Mouse (Mus musculus) liver, embryonic 12.5 days (tissue): ENCODE results near the gene Eid2b. TPM values are rescaled to one million over a fixed set of nuclear protein-coding genes. Genes with fewer than 3 reads are reported as not detected.

Experiments
- ATAC-seq: fragments of 200-750 bp; cut with Nextera tagmentation; 2 replicates; pipeline ENCODE4 v1.8.0; 2017; ENCODE audit warnings: moderate number of reproducible peaks, mild to moderate bottlenecking, moderate library complexity
- H3K27ac ChIP-seq: fragments of 300-500 bp; sonication (generic); 2 replicates; pipeline ENCODE4 v1.5.1; 2016; ENCODE audit warnings: mild to moderate bottlenecking
- H3K27me3 ChIP-seq: fragments of 300-500 bp; sonication (generic); replicated peaks from 2 replicates; pipeline ENCODE4 v1.6.1; 2016; ENCODE audit warnings: mild to moderate bottlenecking, moderate library complexity
- H3K36me3 ChIP-seq: fragments of 300-500 bp; sonication (generic); 2 replicates; pipeline ENCODE4 v1.6.1; 2016; ENCODE audit warnings: mild to moderate bottlenecking, moderate library complexity
- H3K4me1 ChIP-seq: fragments of 300-500 bp; sonication (generic); 2 replicates; pipeline ENCODE4 v1.6.1; 2016
- H3K4me2 ChIP-seq: fragments of 300-500 bp; sonication (generic); 2 replicates; pipeline ENCODE4 v1.6.1; 2016; ENCODE audit warnings: mild to moderate bottlenecking, moderate library complexity
- H3K4me3 ChIP-seq: fragments of 300-500 bp; sonication (generic); 2 replicates; pipeline ENCODE4 v1.5.1; 2016; ENCODE audit warnings: mild to moderate bottlenecking, moderate library complexity
- H3K9ac ChIP-seq: fragments of 300-500 bp; sonication (generic); 2 replicates; pipeline ENCODE4 v1.6.1; 2016; ENCODE audit warnings: mild to moderate bottlenecking, moderate library complexity
- H3K9me3 ChIP-seq: fragments of 300-500 bp; sonication (generic); replicated peaks from 2 replicates; pipeline ENCODE4 v1.6.1; 2016; ENCODE audit warnings: mild to moderate bottlenecking, moderate library complexity
- WGBS: fragments of 180-500 bp; shearing (Covaris S2); methylation state at CpG from one replicate; pipeline ENCODE4 v1.1.7; 2016; ENCODE audit not compliant: insufficient replicate concordance; 5-methylcytosine and 5-hydroxymethylcytosine counted together
- polyA plus RNA-seq: library from polyadenylated mRNA; unstranded; fragments of >200 nt; fragmentation: Nextera tagmentation; extraction: Ambion mirVana; gene quantifications from 2 replicates; pipeline ENCODE4 v1.2.1, GENCODE M21; 2016

Gene Eid2b
- polyA plus RNA-seq, 1 experiment from 2014 or later = 3.6 TPM

- Histone ChIP-seq H3K27ac (no peak overlapping the region), H3K4me3 (no peak overlapping the region), H3K4me2 (no peak overlapping the region), H3K27me3 (peaks cover 30% of the 10 kb centered on the region), H3K9me3 (no peaks in the 10 kb centered on the region), H3K4me1 (peaks cover 27% of the 10 kb centered on the region), H3K9ac (no peak overlapping the region), H3K36me3 (peaks cover 60% of the 10 kb centered on the region)
- no peak for ATAC-seq
- 86% methylated on average over 10 of the region's 10 CpGs for WGBS
Measured at GRCm38 (mm10) chr7:28305641-28306040, 28.1 kb downstream of the Eid2b start.

- H3K4me3 ChIP-seq = no peak overlapping the region
- no peak overlapping the region for H3K27ac ChIP-seq
- peaks cover 28% of the 10 kb centered on the region for H3K4me1 ChIP-seq
- H3K4me2 ChIP-seq = no peak overlapping the region
- peaks cover 61% of the 10 kb centered on the region for H3K36me3 ChIP-seq
- WGBS = 85% methylated on average over 8 of the region's 8 CpGs
- H3K9me3 ChIP-seq = no peaks in the 10 kb centered on the region
- H3K27me3 ChIP-seq = peaks cover 24% of the 10 kb centered on the region
- H3K9ac ChIP-seq = no peak overlapping the region
- ATAC-seq = no peak
Measured at GRCm38 (mm10) chr7:28306216-28306615, 28.7 kb downstream of the Eid2b start.

- Histone ChIP-seq H3K4me3 (no peak overlapping the region), H3K36me3 (peaks cover 69% of the 10 kb centered on the region), H3K27me3 (no peaks in the 10 kb centered on the region), H3K9me3 (no peaks in the 10 kb centered on the region), H3K27ac (no peak overlapping the region), H3K4me1 (peaks cover 29% of the 10 kb centered on the region), H3K9ac (no peak overlapping the region), H3K4me2 (no peak overlapping the region)
- ATAC-seq = no peak
- 63% methylated on average over 9 of the region's 9 CpGs for WGBS
Measured at GRCm38 (mm10) chr7:28309737-28310136, 32.2 kb downstream of the Eid2b start.

GRCm38 (mm10) chr7:28311151-28311925, 33.8 kb downstream of the Eid2b start:
- Histone ChIP-seq H3K9ac (peak overlapping the region; percentile 89), H3K27ac (peak overlapping the region; percentile 57), H3K4me1 (peaks cover 29% of the 10 kb centered on the region), H3K36me3 (peaks cover 69% of the 10 kb centered on the region), H3K4me3 (peak overlapping the region; percentile 93), H3K4me2 (peak overlapping the region; percentile 92), H3K27me3 (no peaks in the 10 kb centered on the region), H3K9me3 (no peaks in the 10 kb centered on the region)
- 4% methylated on average over 35 of the region's 35 CpGs for WGBS
- peak; percentile 49 for ATAC-seq

- peak; percentile 97 for ATAC-seq
- under 1% methylated on average over 45 of the region's 45 CpGs for WGBS
- H3K4me3 ChIP-seq = peak within 1 kb of the TSS; percentile 93
- H3K9ac ChIP-seq = peak within 1 kb of the TSS; percentile 89
- H3K27ac ChIP-seq = peak within 1 kb of the TSS; percentile 74
- peaks cover 29% of the 10 kb centered on the region for H3K4me1 ChIP-seq
- no peaks in the 10 kb centered on the region for H3K27me3 ChIP-seq
- H3K9me3 ChIP-seq = no peaks in the 10 kb centered on the region
- peaks cover 69% of the 10 kb centered on the region for H3K36me3 ChIP-seq
- peak within 1 kb of the TSS; percentile 92 for H3K4me2 ChIP-seq
Measured at GRCm38 (mm10) chr7:28311926-28312543, 34.5 kb downstream of the Eid2b start, which contains the start of gene Timm50. TSS of gene Timm50 (minus strand) at chr7:28312072.

GRCm38 (mm10) chr7:28318036-28318435, 40.5 kb downstream of the Eid2b start:
- no peaks in the 10 kb centered on the region for H3K9me3 ChIP-seq
- H3K4me2 ChIP-seq = no peak overlapping the region
- no peak overlapping the region for H3K4me3 ChIP-seq
- H3K27me3 ChIP-seq = no peaks in the 10 kb centered on the region
- peaks cover 2% of the 10 kb centered on the region for H3K4me1 ChIP-seq
- ATAC-seq = no peak
- 76% methylated on average over 3 of the region's 3 CpGs for WGBS
- peaks cover 92% of the 10 kb centered on the region for H3K36me3 ChIP-seq
- H3K9ac ChIP-seq = no peak overlapping the region
- no peak overlapping the region for H3K27ac ChIP-seq

GRCm38 (mm10) chr7:28318714-28319113, 41.2 kb downstream of the Eid2b start:
- H3K36me3 ChIP-seq = peaks cover 99% of the 10 kb centered on the region
- no peak for ATAC-seq
- no peak overlapping the region for H3K27ac ChIP-seq
- H3K4me3 ChIP-seq = no peak overlapping the region
- H3K27me3 ChIP-seq = no peaks in the 10 kb centered on the region
- H3K4me1 ChIP-seq = no peaks in the 10 kb centered on the region; the same call in 1 of the 2 replicates
- no peaks in the 10 kb centered on the region for H3K9me3 ChIP-seq
- H3K4me2 ChIP-seq = no peak overlapping the region
- 89% methylated on average over 17 of the region's 17 CpGs for WGBS
- no peak overlapping the region for H3K9ac ChIP-seq

- 78% methylated on average over 15 of the region's 15 CpGs for WGBS
- no peak overlapping the region for H3K9ac ChIP-seq
- peaks cover 100% of the 10 kb centered on the region for H3K36me3 ChIP-seq
- H3K9me3 ChIP-seq = no peaks in the 10 kb centered on the region
- H3K4me1 ChIP-seq = no peaks in the 10 kb centered on the region; the same call in 1 of the 2 replicates
- no peaks in the 10 kb centered on the region for H3K27me3 ChIP-seq
- H3K4me2 ChIP-seq = no peak overlapping the region
- no peak for ATAC-seq
- H3K4me3 ChIP-seq = no peak overlapping the region
- H3K27ac ChIP-seq = no peak overlapping the region
Measured at GRCm38 (mm10) chr7:28321974-28322720, 44.6 kb downstream of the Eid2b start.

- ATAC-seq = no peak
Measured at GRCm38 (mm10) chr7:28325293-28325692, 47.8 kb downstream of the Eid2b start.

GRCm38 (mm10) chr7:28326457-28326856, 48.9 kb downstream of the Eid2b start:
- no peaks in the 10 kb centered on the region; the same call in 1 of the 2 replicates for H3K4me1 ChIP-seq
- no peak overlapping the region for H3K9ac ChIP-seq
- no peak overlapping the region for H3K4me2 ChIP-seq
- H3K27ac ChIP-seq = no peak overlapping the region
- no peak overlapping the region for H3K4me3 ChIP-seq
- no peak for ATAC-seq
- H3K9me3 ChIP-seq = no peaks in the 10 kb centered on the region
- H3K27me3 ChIP-seq = no peaks in the 10 kb centered on the region
- 73% methylated on average over 4 of the region's 4 CpGs for WGBS
- peaks cover 100% of the 10 kb centered on the region for H3K36me3 ChIP-seq

More at GRCm38 (mm10) chr7:28325293-28325692, 47.8 kb downstream of the Eid2b start:
- Histone ChIP-seq H3K9me3 (no peaks in the 10 kb centered on the region), H3K4me1 (no peaks in the 10 kb centered on the region; the same call in 1 of the 2 replicates), H3K27me3 (no peaks in the 10 kb centered on the region), H3K27ac (no peak overlapping the region), H3K36me3 (peaks cover 100% of the 10 kb centered on the region), H3K9ac (no peak overlapping the region), H3K4me3 (no peak overlapping the region), H3K4me2 (no peak overlapping the region)
- WGBS = 89% methylated on average over 8 of the region's 8 CpGs

GRCm38 (mm10) chr7:28328260-28328659, 50.7 kb downstream of the Eid2b start:
- H3K27me3 ChIP-seq = no peaks in the 10 kb centered on the region
- no peaks in the 10 kb centered on the region; the same call in 1 of the 2 replicates for H3K4me1 ChIP-seq
- H3K36me3 ChIP-seq = peaks cover 99% of the 10 kb centered on the region
- no peak for ATAC-seq
- H3K4me2 ChIP-seq = no peak overlapping the region
- H3K4me3 ChIP-seq = no peak overlapping the region
- no peak overlapping the region for H3K27ac ChIP-seq
- 92% methylated on average over 2 of the region's 2 CpGs for WGBS
- H3K9me3 ChIP-seq = no peaks in the 10 kb centered on the region
- H3K9ac ChIP-seq = no peak overlapping the region
